Mouse (Mus musculus): ENCODE data around the gene Arhgef2. TPM values are rescaled to one million over a fixed set of nuclear protein-coding genes. Genes with fewer than 3 reads are reported as not detected.
"Not testable (repeated sequence)": the region's sequence is repeated elsewhere in the genome, so short reads cannot be mapped to it uniquely, and the experiment has no call there.

The Arhgef2 gene
- total RNA-seq, 2 experiments from 2014 or later: 18.5 to 29.3 TPM

DNA sequence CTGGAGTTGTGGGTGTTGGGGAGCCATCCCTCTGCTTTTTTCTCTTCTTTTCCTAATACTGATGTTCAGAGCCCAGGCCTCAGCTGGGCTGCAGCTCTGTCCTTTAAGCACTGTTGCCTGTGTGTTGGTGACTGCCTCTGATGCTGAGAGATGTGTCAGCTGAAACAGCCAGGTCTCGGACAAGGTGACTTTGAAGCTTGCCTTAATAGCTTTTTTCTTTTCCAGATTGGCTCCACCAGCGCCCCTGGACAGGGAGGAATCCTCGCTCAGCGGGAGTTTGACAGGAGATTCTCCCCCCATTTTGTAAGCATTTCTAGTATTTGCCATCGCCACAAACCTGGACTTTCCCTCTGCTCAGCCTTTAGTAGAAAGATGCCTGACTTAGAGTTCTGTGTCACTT, 19.1 kb upstream of the Arhgef2 start:
- no peak for DNase-seq
- intact Hi-C loops (cut with DNase I): no loop called here

DNA sequence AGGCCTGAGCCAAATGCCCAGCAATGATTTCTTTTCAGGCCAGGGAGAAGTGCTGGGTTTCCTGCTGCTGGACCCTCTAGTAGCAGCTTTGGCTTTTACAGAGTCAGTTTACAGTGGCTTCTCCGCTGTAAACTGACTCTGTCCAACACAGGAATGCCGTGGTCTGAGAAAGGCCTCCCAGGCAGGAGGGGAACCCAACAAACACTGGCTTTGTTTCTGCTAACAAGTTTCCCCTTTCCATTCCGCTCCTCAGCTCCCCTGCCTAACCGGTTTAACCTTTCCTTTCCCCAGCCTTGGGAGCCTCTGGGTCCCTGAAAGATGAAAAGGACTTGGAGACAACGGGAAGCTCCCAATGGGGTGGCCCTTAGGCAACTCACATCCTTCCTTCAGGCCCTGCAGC, 15.5 kb upstream of the Arhgef2 start:
- intact Hi-C loops (cut with DNase I): loop anchor here (5.0 kb wide), 1 partner anchor 47 kb away; no protein-coding TSS in a partner anchor
- DNase-seq: no peak

DNA sequence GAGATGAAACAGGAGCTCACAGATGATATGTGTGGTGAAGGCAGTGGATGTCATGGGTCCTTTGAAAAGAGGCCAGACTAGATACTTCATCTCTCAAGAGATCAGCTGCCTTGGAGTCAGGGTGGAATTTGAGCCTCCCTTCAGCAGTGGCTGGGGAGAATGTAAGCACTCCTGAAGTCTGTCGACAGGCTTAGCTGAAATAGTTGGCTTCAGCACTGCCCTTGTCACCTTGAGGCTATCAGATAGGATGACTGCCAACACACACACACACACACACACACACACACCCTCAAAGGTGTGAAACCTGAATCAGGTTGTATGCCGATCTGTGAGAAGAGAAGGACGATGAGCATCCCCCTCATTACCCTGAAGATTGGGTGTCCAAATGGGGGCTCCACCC, 14.7 kb upstream of the Arhgef2 start:
- no peak for DNase-seq
- intact Hi-C loops (cut with DNase I): loop anchor here (5.0 kb wide), 1 partner anchor 46 kb away; no protein-coding TSS in a partner anchor

DNA sequence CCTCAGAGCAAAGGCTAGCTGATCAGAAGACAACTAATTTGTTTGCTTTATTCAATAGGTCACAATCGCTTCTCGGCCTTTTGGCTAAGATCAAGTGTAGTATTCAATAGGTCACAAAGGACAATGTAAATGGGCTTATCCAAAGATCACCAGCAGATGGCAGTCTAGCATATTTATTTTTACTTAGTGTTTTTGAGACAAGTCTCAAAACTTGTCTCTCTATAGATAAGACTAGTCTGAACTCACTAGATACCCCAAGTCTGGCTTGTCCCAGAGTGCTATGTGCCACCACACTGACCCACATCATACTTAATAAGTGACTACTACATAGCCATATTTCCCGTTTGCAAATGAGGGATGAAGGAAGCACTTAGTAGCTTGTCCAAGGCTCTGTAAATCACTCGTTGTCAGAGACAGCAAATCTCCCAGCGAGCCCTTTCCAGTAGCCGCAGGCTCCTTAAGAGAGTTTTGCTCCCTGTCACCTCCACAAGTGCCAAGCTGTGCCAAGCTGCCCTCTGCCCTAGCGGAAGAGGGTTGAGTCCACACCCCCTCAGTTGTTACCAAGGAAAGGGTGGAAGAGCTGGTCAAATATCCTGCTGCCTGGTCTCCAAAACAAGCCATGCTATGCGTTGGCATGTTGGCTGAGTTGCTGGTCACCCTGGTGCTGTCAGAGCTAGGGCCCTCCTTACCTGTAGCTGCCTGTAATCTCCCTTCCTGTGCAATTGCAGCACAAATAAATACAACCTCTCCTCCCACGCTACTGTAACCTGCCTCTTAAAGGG, 13.6 kb upstream of the Arhgef2 start:
- DNase-seq: no peak
- intact Hi-C loops (cut with DNase I): loop anchor here (5.0 kb wide), 1 partner anchor 45 kb away; no protein-coding TSS in a partner anchor

DNA sequence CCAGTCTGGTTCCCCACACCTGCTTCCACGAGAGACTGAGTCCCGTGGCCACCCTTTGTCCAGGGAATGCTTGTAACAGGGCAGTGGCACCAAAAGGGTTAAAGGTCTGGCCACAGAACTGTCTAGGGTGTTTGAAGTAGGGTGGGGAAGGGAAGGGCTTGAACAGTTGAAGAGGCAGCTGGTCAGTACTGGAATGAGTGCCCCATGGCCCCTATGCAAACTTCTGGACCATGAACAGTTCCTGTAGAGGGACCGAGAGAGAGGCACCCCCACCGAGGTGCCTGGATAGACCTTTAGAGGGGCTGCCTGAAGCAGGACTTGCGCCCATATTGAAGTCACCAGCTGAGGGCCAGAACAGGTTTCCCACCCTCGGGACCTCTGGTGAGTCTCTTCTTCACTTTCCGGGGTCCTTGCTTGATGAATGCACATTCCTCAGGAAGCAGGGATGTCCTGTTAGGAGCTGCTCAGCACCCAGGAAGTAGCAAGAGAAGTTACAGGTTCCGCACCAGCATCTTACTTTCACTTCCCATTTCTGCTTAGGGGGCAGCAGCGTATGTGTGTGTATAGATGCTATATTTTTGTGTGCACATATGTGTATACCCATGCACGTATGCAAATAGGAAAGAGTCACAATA, 12.7 kb upstream of the Arhgef2 start:
- DNase-seq: no peak
- intact Hi-C loops (cut with DNase I): loop anchor here (5.0 kb wide), 1 partner anchor 44 kb away; no protein-coding TSS in a partner anchor

DNA sequence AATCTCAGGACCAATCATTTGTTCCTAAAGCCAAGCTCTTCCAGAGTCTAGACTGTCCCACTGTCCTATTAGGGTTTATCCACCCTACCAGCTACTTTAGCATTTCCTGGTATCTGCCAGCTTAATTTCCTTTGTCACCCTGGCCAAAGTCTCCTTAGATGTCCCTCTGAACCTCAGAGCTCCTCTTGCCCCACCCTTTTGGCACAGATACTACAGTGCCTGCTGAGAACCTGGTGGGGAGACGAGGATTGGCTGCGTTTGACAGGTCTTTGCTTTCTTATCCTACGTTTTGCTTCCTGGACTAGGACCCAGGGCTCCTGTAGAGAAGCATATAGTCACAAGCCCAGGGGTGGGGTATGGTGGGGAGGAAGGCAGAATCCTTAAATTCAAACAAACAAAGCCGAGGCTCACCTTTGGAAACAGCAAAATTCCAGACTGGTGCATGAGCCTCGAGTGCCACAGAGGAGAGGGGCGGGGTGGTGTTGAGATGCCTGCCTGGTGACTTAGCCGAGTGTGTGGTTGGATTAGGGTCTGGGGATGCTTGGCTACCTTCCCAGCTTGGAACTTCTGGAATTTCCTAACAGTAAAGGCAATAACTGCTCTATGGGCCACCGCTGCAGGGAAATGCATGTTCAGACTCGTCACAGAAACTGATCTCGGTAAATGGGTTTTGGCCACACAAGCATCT, 11.7 kb upstream of the Arhgef2 start:
- intact Hi-C loops (cut with DNase I): loop anchor here (5.0 kb wide), 1 partner anchor 43 kb away; no protein-coding TSS in a partner anchor
- no peak for DNase-seq

DNA sequence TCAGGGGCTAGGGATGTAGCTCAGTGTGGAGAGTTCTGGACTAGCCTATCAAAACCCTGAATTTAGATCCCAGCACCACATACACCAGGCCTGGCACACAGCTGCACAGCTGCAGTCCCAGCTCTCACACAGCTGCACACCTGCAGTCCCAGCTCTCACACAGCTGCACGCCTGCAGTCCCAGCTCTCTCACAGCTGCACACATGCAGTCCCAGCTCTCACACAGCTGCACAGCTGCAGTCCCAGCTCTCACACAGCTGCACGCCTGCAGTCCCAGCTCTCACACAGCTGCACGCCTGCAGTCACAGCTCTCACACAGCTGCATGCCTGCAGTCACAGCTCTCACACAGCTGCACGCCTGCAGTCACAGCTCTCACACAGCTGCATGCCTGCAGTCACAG, 9.2 kb upstream of the Arhgef2 start:
- DNase-seq; intact Hi-C loops (cut with DNase I): not testable (repeated sequence)

DNA sequence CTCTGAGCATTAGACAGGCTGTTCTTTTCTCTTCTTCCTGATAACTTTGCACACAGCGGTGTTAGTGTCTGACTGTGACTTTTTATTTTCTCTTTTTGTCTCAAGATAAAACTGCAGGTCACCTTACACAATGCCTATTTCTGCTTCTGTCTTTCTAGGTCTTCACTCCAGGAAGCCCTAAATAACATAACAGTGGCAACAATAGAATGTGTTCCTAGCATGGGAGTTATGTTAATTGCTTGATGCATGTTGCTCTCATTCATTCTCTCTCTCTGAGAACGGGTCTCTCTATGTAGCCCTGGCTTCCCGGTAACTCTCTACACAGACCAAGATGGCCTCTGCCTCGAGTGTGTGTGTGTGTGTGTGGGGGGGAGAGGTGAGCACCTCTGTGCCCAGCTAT, 3.3 kb upstream of the Arhgef2 start:
- DNase-seq: no peak
- intact Hi-C loops (cut with DNase I): no loop called here

DNA sequence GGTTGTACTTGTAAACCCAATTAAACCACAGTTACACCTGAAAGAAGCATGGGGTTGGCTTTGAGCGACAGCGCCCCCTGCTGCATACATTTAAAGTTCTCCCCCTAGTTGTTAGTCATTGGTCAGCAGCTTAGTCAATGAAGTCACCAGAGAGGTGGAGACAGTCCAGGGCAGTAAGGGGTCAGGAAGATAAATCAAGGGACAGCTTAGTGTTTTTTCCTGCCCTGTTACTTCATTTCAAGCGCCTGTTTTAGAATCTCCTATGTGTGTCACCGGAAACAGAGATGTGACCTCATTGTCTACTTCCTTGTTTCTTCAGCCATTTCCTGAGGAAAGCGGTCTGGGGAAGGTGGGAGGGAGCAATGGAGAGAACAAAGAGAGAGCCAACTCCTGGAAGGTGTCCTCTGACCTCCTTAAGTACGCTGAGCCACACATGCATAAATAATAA, 2.0 kb upstream of the Arhgef2 start:
- peak; percentile 45 to 49 for DNase-seq
- intact Hi-C loops (cut with DNase I): no loop called here

DNA sequence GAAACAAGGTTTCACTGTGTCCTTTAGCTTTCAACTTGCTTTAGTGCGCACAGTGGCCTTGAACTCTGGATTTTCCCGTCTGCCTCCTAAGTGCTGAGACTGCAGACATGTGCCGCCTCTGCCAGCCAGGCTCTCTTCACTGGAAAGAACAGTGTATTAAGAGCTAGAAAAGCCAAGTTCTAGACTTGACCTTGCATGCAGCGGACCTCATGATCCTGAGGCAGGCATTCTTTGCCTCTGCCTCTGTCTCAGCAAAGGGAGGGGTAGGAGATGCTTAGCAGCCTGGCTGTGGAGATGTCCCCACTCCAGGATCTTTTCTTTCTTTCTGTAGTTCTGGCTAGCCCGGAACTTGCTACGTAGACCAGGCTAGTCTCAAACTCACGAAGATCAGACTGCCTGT, 903 bp upstream of the Arhgef2 start:
- intact Hi-C loops (cut with DNase I): no loop called here
- no peak for DNase-seq

DNA sequence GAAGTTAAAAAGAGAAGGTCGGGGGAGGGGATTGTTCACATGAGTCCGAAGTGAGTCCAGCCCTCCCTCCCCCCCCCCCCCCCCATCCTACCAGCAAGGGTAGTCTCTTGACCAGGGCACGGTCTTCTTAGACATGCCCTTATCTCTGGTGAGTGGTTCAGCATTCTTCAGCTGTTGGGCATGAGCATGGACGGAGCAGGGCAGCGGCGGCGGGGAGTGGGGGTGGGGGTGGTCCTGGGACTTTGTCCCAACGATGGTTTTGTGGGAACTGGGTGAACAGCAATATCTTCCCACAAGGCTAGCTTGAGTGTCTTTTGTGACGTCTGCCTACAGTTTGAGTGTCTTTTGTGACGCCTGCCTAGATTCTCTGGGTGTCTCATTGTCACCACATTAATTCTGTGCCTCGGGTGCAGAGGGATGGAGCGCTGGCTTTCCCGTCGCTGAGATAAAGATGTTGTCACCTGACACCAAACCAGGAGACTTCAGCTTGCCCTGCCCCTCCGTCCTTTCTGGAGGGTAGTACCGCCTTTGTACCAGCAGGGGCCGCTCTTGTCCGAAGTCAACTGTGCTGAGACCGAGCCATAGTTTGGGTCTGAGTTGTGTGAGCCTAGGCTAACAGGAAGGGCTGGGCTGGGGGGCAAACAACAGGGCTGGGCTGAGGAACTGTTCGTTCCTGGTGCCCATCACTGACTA, 1.4 kb downstream of the Arhgef2 start:
- intact Hi-C loops (cut with DNase I): loop anchor here (2.0 kb wide), 2 partner anchors 26 to 34 kb away; no protein-coding TSS in a partner anchor
- DNase-seq: peak; percentile 82 to 92

DNA sequence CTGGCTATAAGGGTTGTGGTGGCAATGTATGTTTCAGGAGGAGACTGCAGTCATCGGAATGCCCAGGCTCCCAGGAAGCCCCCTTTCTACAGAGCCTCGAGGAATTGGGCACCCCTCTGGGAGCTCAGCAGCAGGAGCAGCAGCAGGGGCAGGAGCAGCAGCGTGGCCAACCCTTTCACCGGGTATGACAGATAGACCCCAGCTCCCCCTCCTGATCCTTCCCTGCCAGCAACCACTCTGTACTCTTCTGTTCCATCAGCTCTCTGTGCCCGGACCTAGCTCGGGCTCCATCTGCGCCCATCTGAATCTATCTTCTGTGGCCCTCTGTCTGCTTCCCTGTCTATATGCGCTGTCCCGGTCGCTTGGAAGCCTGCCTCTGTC, 2.0 kb downstream of the Arhgef2 start:
- no peak for DNase-seq
- intact Hi-C loops (cut with DNase I): loop anchor here (2.0 kb wide), 2 partner anchors 25 to 33 kb away; no protein-coding TSS in a partner anchor

DNA sequence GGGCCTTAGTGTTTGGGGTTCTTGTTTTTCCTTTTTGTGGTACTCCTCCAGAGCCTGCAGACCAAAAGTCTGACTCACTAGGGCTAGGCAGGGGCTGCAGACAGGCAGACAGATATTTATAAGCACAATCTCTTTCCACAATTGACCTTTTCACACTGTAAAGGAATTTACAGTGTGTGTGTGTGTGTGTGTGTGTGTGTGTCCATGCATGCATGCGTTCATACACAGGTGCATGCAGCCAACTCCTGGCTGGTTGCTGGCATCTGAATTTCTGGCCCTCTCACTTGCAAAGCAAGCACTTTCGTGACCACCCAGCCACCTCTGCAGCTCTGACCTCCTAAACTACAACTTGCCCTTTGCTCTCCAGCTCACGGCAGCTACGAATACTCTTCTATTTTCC, 3.3 kb downstream of the Arhgef2 start:
- DNase-seq: no peak
- intact Hi-C loops (cut with DNase I): no loop called here

DNA sequence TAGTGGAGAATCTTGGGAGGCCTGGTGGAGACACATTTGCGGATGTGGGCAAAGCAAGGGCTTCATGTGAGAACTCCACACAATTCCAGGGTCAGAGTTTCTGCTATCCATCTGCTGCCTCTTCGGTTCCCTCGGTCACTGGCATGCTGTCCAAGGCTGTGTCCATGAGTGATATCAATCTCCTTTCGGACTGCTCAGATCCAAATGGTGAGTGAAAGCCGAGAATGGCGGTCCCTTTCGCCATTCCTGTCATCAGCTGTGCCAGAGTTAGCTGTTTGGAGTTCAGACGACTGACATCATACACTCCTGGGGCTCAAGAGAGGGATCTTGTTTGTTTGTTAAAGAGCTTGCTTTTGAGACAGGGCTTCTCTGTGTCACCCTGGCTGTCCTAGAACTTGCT, 8.7 kb downstream of the Arhgef2 start:
- intact Hi-C loops (cut with DNase I): no loop called here

DNA sequence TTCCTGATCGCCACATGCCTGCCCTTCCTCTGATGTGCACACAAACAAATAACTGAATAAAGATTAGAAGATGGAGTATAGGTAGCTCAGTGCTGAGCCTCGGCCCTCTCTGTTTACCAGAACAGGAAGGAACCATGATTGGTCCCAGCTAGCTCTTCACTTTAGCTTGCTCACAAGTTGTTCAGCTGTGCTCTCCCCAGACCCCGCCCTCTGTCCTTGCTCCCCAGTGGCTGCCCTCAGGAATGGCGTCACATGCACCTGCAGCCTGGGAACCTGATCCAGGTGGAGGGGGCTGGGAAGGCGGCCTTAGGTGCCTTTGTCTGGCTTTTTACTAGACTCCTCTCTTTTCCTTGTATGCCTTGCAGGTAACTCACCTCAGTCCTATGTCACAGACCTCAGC, 9.4 kb downstream of the Arhgef2 start:
- no peak for DNase-seq
- intact Hi-C loops (cut with DNase I): no loop called here

More for the DNA sequence above, 8.7 kb downstream of the Arhgef2 start:
- DNase-seq: no peak

DNA sequence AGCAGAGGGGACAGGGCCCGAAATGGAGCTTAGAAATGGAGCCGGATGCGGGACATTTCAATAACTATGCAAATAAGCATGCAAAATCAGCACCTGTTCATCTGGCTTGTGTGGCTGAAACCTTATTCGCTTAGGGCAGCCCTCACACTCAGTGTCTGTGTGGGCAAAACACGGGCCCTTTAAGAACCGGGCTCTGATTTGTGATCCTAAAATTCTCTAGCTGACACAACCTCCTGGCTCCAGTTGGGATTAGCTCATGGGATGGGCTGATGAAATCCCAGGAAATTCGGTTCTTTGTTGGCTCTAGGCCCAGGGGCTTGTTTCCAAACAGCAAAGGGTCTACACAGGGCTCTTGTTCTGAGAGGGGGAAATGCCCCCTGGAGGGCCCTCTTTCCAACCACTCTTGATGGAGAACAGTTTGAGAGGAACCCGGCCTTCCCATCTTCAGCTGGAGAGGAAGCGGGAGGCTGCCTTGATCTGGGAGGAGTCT, 10.2 kb downstream of the Arhgef2 start:
- DNase-seq: peak; percentile 69 to 76
- intact Hi-C loops (cut with DNase I): no loop called here

DNA sequence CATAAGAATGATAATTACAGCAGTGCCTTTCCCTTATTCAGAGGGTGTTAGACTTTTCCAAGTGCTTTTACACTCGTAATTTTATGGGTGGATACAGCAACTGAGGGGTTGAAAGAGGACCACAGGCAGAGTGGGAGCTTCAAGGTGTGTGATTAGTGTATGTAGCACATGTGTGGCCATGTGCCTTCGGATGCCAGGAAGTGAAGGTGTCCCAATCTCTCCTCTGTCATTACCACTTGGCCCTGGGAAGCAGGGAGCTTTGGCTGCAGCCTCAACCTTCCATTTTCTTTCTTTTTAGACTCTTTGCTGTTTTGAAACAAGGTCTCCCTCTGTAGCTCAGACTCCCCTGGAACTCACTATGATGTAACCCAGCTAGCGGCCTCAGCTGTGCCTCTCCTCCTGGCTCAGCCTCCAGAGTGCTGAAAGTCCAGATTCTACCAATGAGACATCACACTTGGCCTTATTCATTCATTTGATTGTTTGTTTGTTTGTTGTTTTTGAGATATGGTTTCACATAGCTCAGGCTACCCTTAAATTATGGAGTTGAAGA, 11.3 kb downstream of the Arhgef2 start:
- no peak for DNase-seq
- intact Hi-C loops (cut with DNase I): no loop called here

DNA sequence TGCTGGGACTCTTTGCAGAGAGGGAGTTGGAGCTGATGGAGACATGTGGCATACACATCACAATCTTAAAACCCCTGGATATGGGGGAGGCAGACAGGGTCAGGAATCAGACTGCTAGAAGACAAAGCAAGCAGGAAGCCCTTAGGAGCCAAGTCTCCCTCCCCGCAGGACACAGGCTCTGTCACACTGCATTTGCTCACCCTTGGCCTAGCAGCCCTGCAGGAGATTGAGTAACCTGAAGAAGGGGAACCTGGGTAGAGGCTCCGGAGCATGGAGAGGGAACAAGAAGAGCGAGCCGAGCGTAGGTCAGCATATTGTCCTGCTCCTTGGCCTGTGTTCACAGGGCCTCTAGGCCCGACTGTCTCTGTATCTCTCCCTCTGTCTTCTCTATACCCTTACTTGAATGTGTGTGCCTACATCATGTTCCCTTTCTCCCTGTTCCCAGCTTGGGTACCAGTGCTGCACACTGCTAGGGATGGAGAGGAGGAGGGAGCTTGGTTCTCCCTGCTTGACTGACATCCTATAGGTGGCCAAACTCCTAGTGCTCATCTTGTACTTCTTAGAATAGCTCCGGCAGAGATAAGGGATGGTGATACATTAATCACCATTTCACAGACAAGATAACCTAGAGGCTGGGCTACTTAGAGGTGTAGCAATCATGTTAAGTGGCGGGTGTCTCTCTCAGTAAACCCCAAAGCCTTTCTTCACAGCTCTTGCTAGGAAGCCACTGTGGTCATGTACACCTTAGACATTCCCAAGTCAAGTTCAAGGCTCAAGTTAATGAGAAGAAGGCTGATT, 12.5 kb downstream of the Arhgef2 start:
- no peak for DNase-seq
- intact Hi-C loops (cut with DNase I): no loop called here
